Mouse (Mus musculus): ENCODE measurements at regions not wholly inside any gene's neighbourhood (a gene's known extent, or its start where the extent isn't known, plus 50 kb on each side); places are given as distances from the start of the nearest gene placed in this dataset.

- DNase-seq = no peak
These were observed 59.4 kb upstream of the Ifne start for GRCm38 (mm10) chr4:88939397-88939796.

GRCm38 (mm10) chr4:88938712-88939032, 58.7 kb upstream of the Ifne start:
- no peak for DNase-seq

GRCm38 (mm10) chr4:88937866-88938711, 58.1 kb upstream of the Ifne start:
- peak; percentile 35 for DNase-seq

GRCm38 (mm10) chr4:88936976-88937375, 57.0 kb upstream of the Ifne start:
- DNase-seq = no peak

- DNase-seq = no peak
These were observed 55.9 kb upstream of the Ifne start for GRCm38 (mm10) chr4:88935901-88936300.

GRCm38 (mm10) chr4:88935316-88935715, 55.3 kb upstream of the Ifne start:
- no peak for DNase-seq

GRCm38 (mm10) chr4:88934266-88935025, 54.4 kb upstream of the Ifne start:
- DNase-seq = no peak

- DNase-seq = no peak
These were observed 51.2 kb upstream of the Ifne start for GRCm38 (mm10) chr4:88931217-88931616.
